Comparison of ENCODE assay signal across 27 mouse cellular contexts in the genomic region with DNA sequence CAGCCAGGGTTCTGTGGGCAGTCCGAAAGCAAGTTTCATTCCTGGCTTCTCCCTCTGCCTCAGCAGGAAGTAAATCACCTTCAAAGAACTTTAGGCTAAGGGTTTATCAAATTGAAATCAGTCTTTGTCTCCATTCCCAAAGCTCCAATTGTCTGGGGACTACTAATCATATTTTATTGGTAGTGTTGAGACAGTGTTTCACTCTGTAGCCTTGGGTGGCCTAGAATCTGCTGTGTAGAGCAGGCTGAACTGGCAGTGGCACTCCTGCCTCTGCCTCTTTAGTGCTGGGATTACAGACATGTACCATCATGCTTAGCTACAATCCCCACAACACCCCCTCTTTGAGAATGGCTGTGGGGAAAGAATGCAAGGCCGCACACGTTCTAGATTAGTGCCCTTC. TPM values are rescaled to one million over a fixed set of nuclear protein-coding genes. Genes with fewer than 3 reads are reported as not detected.
DNase-seq lines count a peak whose midpoint lies in the region; ATAC-seq lines count a peak whose summit lies in the region.
"Had no signal": no experiment of that assay in that cellular context is flagged by ENCODE, and none has a peak within 500 bp of the region (broad histone marks: within the 10 kb centered on the region; RNA-seq: fewer than 3 reads in every experiment).

No protein-coding gene starts in this region.

- H3K27ac ChIP-seq in kidney, embryonic 14.5 days (ENCODE audit: low read depth, low read length): 0 out of 2 replicates have a peak overlapping the region, but pooled peaks have one; percentile 33
- H3K27ac ChIP-seq in stomach, embryonic 16.5 days (ENCODE audit: low read length): peak overlapping the region; percentile 33; the same call in 1 of the 2 replicates
- H3K27ac ChIP-seq: embryonic facial prominence, embryonic 13.5 days; liver, embryonic 15.5 days; midbrain, embryonic 15.5 days had no signal

- WGBS in kidney, embryonic 14.5 days: 82% methylated on average over 3 of the region's 3 CpGs
- WGBS in stomach, embryonic 16.5 days: 83% methylated on average over 3 of the region's 3 CpGs

- no peak overlapping the region for H3K4me3 ChIP-seq in kidney, embryonic 14.5 days (ENCODE audit: low read length)
- peak overlapping the region; percentile 75 for H3K4me3 ChIP-seq in megakaryocyte, embryonic 14.5 days (replicated peaks)
- H3K4me3 ChIP-seq in stomach, embryonic 16.5 days (replicated peaks; ENCODE audit: low read length): no peak overlapping the region
- H3K4me3 ChIP-seq: embryonic facial prominence, embryonic 13.5 days; liver, embryonic 15.5 days; midbrain, embryonic 15.5 days had no signal

- no peak for ATAC-seq in kidney, embryonic 14.5 days (ENCODE audit: low FRiP score, low TSS enrichment)
- no peak for ATAC-seq in megakaryocyte, adult 5-6 weeks (ENCODE audit: poor library complexity, severe bottlenecking)
- no peak for ATAC-seq in stomach, embryonic 16.5 days (ENCODE audit: insufficient read depth, low FRiP score)
- ATAC-seq: forebrain, embryonic 16.5 days; lung, postnatal 0 days; midbrain, embryonic 15.5 days had no signal

- DNase-seq in kidney, adult 11 months: no peak
- peak; percentile 78 for DNase-seq in fat pad, adult 2 months (ENCODE audit: extremely low read depth, low read depth, low spot score)
- no peak for DNase-seq in thymus, adult 18-20 months
- DNase-seq: B cell, adult 2 months; cerebellum, postnatal 10 days; gastrocnemius, postnatal 25 days; heart, postnatal 10 days; kidney, postnatal 4 days; right cerebral cortex, postnatal 4 days; thymus, postnatal 4 days had no signal

- no peaks in the 10 kb centered on the region for H3K36me3 ChIP-seq in kidney, embryonic 14.5 days (ENCODE audit: control insufficient read depth, insufficient read depth, low read length)
- H3K36me3 ChIP-seq in megakaryocyte, embryonic 14.5 days (replicated peaks; ENCODE audit: low read length): no peaks in the 10 kb centered on the region
- no peaks in the 10 kb centered on the region for H3K36me3 ChIP-seq in stomach, embryonic 16.5 days (ENCODE audit: control insufficient read depth, insufficient read depth, low read length)
- H3K36me3 ChIP-seq: liver, embryonic 15.5 days; midbrain, embryonic 15.5 days had no signal

- no peak overlapping the region for H3K9ac ChIP-seq in kidney, embryonic 14.5 days (ENCODE audit: low read depth, low read length)
- H3K9ac ChIP-seq in stomach, embryonic 16.5 days (ENCODE audit: low read length): no peak overlapping the region
- H3K9ac ChIP-seq: embryonic facial prominence, embryonic 13.5 days; liver, embryonic 15.5 days; midbrain, embryonic 15.5 days had no signal

- H3K4me1 ChIP-seq in kidney, embryonic 14.5 days (ENCODE audit: control insufficient read depth, insufficient read depth, low read length): no peaks in the 10 kb centered on the region
- H3K4me1 ChIP-seq in megakaryocyte, embryonic 14.5 days: peaks cover 36% of the 10 kb centered on the region
- peaks cover 3% of the 10 kb centered on the region; the same call in 1 of the 2 replicates for H3K4me1 ChIP-seq in stomach, embryonic 16.5 days (ENCODE audit: control insufficient read depth, insufficient read depth, low read length)

- H3K27me3 ChIP-seq in kidney, embryonic 14.5 days (ENCODE audit: control insufficient read depth, insufficient read depth, low read length): no peaks in the 10 kb centered on the region
- no peaks in the 10 kb centered on the region for H3K27me3 ChIP-seq in megakaryocyte, embryonic 14.5 days (replicated peaks)
- no peaks in the 10 kb centered on the region for H3K27me3 ChIP-seq in stomach, embryonic 16.5 days (ENCODE audit: control insufficient read depth, insufficient read depth, low read length)
- H3K27me3 ChIP-seq: embryonic facial prominence, embryonic 13.5 days; liver, embryonic 15.5 days; midbrain, embryonic 15.5 days had no signal

- no peak overlapping the region for H3K4me2 ChIP-seq in kidney, embryonic 14.5 days (replicated peaks; ENCODE audit: low read depth, low read length)
- no peak overlapping the region for H3K4me2 ChIP-seq in stomach, embryonic 16.5 days (ENCODE audit: low read depth, low read length)
- H3K4me2 ChIP-seq: embryonic facial prominence, embryonic 13.5 days; liver, embryonic 15.5 days; midbrain, embryonic 15.5 days had no signal

- no peaks in the 10 kb centered on the region for H3K9me3 ChIP-seq in kidney, embryonic 14.5 days (ENCODE audit: control insufficient read depth, low read length)
- H3K9me3 ChIP-seq in megakaryocyte, embryonic 14.5 days: no peaks in the 10 kb centered on the region
- no peaks in the 10 kb centered on the region for H3K9me3 ChIP-seq in stomach, embryonic 16.5 days (replicated peaks; ENCODE audit: control insufficient read depth, low read length)
- H3K9me3 ChIP-seq: embryonic facial prominence, embryonic 13.5 days; liver, embryonic 15.5 days; midbrain, embryonic 15.5 days had no signal

RNA-seq across cellular contexts. Expression of gene Itfg2, which starts 3.3 kb away (rescaled TPM):
- polyA plus RNA-seq in kidney, embryonic 14.5 days (2014; fragmentation: Nextera tagmentation; extraction: Ambion mirVana): 24.0 and 35.7 TPM in 2 replicates
- 10.0 and 20.3 TPM in 2 replicates for polyA plus RNA-seq in megakaryocyte, embryonic 14.5 days (2012; ENCODE audit: insufficient read depth, low replicate concordance)
- total RNA-seq in megakaryocyte, adult 5-6 weeks (2015): 6.4 and 6.8 TPM in 2 replicates
- 6.2 and 14.1 TPM in 2 replicates for total RNA-seq in megakaryocyte, adult 5-6 weeks (2017)
- 25.0 and 36.4 TPM in 2 replicates for polyA plus RNA-seq in stomach, embryonic 16.5 days (2015; fragmentation: Nextera tagmentation; extraction: Ambion mirVana)

RNA-seq across cellular contexts. Expression of gene Fkbp4, which starts 17.0 kb away (rescaled TPM):
- 400 and 513 TPM in 2 replicates for polyA plus RNA-seq in kidney, embryonic 14.5 days (2014; fragmentation: Nextera tagmentation; extraction: Ambion mirVana)
- 174 and 185 TPM in 2 replicates for polyA plus RNA-seq in megakaryocyte, embryonic 14.5 days (2012; ENCODE audit: insufficient read depth, low replicate concordance)
- 34.6 and 38.1 TPM in 2 replicates for total RNA-seq in megakaryocyte, adult 5-6 weeks (2015)
- total RNA-seq in megakaryocyte, adult 5-6 weeks (2017): 93.1 and 95.7 TPM in 2 replicates
- polyA plus RNA-seq in stomach, embryonic 16.5 days (2015; fragmentation: Nextera tagmentation; extraction: Ambion mirVana): 413 and 416 TPM in 2 replicates

RNA-seq across cellular contexts. Expression of gene Nrip2, which starts 22.4 kb away (rescaled TPM):
- 13.3 and 17.9 TPM in 2 replicates for polyA plus RNA-seq in kidney, embryonic 14.5 days (2014; fragmentation: Nextera tagmentation; extraction: Ambion mirVana)
- polyA plus RNA-seq in megakaryocyte, embryonic 14.5 days (2012; ENCODE audit: insufficient read depth, low replicate concordance): not detected in 2 replicates
- not detected in 2 replicates for total RNA-seq in megakaryocyte, adult 5-6 weeks (2015)
- total RNA-seq in megakaryocyte, adult 5-6 weeks (2017): 0.15 TPM in 1 of 2 replicates, not detected in the other
- 5.5 and 6.2 TPM in 2 replicates for polyA plus RNA-seq in stomach, embryonic 16.5 days (2015; fragmentation: Nextera tagmentation; extraction: Ambion mirVana)
- total RNA-seq: megakaryocyte progenitor cell, adult 5-6 weeks had no signal

RNA-seq across cellular contexts. Expression of gene Gm44596, which starts 46.2 kb away (rescaled TPM):
- not detected in 2 replicates for polyA plus RNA-seq in kidney, embryonic 14.5 days (2014; fragmentation: Nextera tagmentation; extraction: Ambion mirVana)
- not detected in 2 replicates for polyA plus RNA-seq in megakaryocyte, embryonic 14.5 days (2012; ENCODE audit: insufficient read depth, low replicate concordance)
- not detected in 2 replicates for total RNA-seq in megakaryocyte, adult 5-6 weeks (2015)
- not detected in 2 replicates for total RNA-seq in megakaryocyte, adult 5-6 weeks (2017)
- not detected in 2 replicates for polyA plus RNA-seq in stomach, embryonic 16.5 days (2015; fragmentation: Nextera tagmentation; extraction: Ambion mirVana)
- total RNA-seq: adrenal gland, adult 18-20 months; gastrocnemius, postnatal 25 days; heart, adult 8-10 months; heart, postnatal 10 days; layer of hippocampus, postnatal 14 days; left cerebral cortex, postnatal 14 days; megakaryocyte progenitor cell, adult 5-6 weeks; neutrophil, adult 5-6 weeks had no signal
- polyA plus RNA-seq: embryonic facial prominence, embryonic 13.5 days; forebrain, embryonic 16.5 days; hindbrain, embryonic 11.5 days; limb, embryonic 14.5 days; liver, embryonic 15.5 days; lung, postnatal 0 days; midbrain, embryonic 15.5 days had no signal

RNA-seq across cellular contexts. Expression of gene Tex52, which starts 46.2 kb away (rescaled TPM):
- 0.26 and 0.60 TPM in 2 replicates for polyA plus RNA-seq in kidney, embryonic 14.5 days (2014; fragmentation: Nextera tagmentation; extraction: Ambion mirVana)
- polyA plus RNA-seq in megakaryocyte, embryonic 14.5 days (2012; ENCODE audit: insufficient read depth, low replicate concordance): 0.18 TPM in 1 of 2 replicates, not detected in the other
- 0.09 and 0.18 TPM in 2 replicates for total RNA-seq in megakaryocyte, adult 5-6 weeks (2015)
- not detected in 2 replicates for total RNA-seq in megakaryocyte, adult 5-6 weeks (2017)
- 0.21 TPM in 2 replicates for polyA plus RNA-seq in stomach, embryonic 16.5 days (2015; fragmentation: Nextera tagmentation; extraction: Ambion mirVana)
- total RNA-seq: adrenal gland, adult 18-20 months; gastrocnemius, postnatal 25 days; heart, adult 8-10 months; heart, postnatal 10 days; megakaryocyte progenitor cell, adult 5-6 weeks; neutrophil, adult 5-6 weeks had no signal
